In genomic region chr12:24716721-24717301, GRCm38 (mm10) we compare ENCODE assay signal across 8 mouse cellular contexts. TPM values are rescaled to one million over a fixed set of nuclear protein-coding genes. Genes with fewer than 3 reads are reported as not detected.
DNase-seq lines count a peak whose midpoint lies in the region; ATAC-seq lines count a peak whose summit lies in the region.

No protein-coding gene starts in this region.

- no peak overlapping the region for H3K27ac ChIP-seq in stomach, embryonic 14.5 days (ENCODE audit: low read length)

- no peaks in the 10 kb centered on the region for H3K9me3 ChIP-seq in stomach, embryonic 14.5 days (ENCODE audit: control insufficient read depth, low read depth, low read length)

- H3K4me1 ChIP-seq in stomach, embryonic 14.5 days (ENCODE audit: control insufficient read depth, insufficient read depth, low read length): peaks cover under 1% of the 10 kb centered on the region; the same call in 1 of the 2 replicates

- H3K4me3 ChIP-seq in stomach, embryonic 14.5 days (ENCODE audit: low read depth, low read length): no peak overlapping the region

- WGBS in stomach, embryonic 14.5 days: 50% methylated on average over 4 of the region's 4 CpGs

- H3K9ac ChIP-seq in stomach, embryonic 14.5 days (replicated peaks; ENCODE audit: low read depth, low read length): no peak overlapping the region

- no peaks in the 10 kb centered on the region for H3K27me3 ChIP-seq in stomach, embryonic 14.5 days (ENCODE audit: control insufficient read depth, insufficient read depth, low read length)

- DNase-seq in gastrocnemius, postnatal 14 days: peak; percentile 43
- DNase-seq in gastrocnemius, postnatal 4 days (ENCODE audit: low spot score in 2 of 2): no peak
- DNase-seq in ES-CJ7 (ENCODE audit: low read depth, low spot score): peak; percentile 37
- DNase-seq in cerebellum, postnatal 25 days: peak; percentile 60 to 71
- DNase-seq in heart, postnatal 14 days: peak; percentile 49 to 67
- DNase-seq in layer of hippocampus, postnatal 14 days (ENCODE audit: low spot score in 2 of 2): peak; percentile 50 to 59

- H3K36me3 ChIP-seq in stomach, embryonic 14.5 days (ENCODE audit: control insufficient read depth, insufficient read depth, low read length): peaks cover 19% of the 10 kb centered on the region

- intact Hi-C loops in gastrocnemius, postnatal 14 days (cut with DNase I; ENCODE audit: low total_unique reads): loop anchor here (2.0 to 10.0 kb wide), 2 partner anchors 128 to 232 kb away; no protein-coding TSS in a partner anchor
- intact Hi-C loops in heart, postnatal 14 days (cut with DNase I): loop anchor here (10.0 kb wide), 1 partner anchor 1578 kb away; no protein-coding TSS in a partner anchor

- H3K4me2 ChIP-seq in stomach, embryonic 14.5 days (replicated peaks; ENCODE audit: low read depth, low read length): no peak overlapping the region

- ATAC-seq in megakaryocyte progenitor cell, adult 5-6 weeks (replicated peaks; ENCODE audit: poor library complexity): peak; percentile 76
- ATAC-seq in stomach, embryonic 14.5 days (ENCODE audit: insufficient number of reproducible peaks, insufficient read depth, low FRiP score, low read depth): peak; percentile 64; the same call in 1 of the 2 replicates

RNA-seq across cellular contexts. Expression of gene Rrm2, which starts 8.8 kb away (rescaled TPM):
- 1 to 10 TPM; 8.1 to 8.6 TPM for total RNA-seq in gastrocnemius, postnatal 14 days (2021)
- total RNA-seq in gastrocnemius, postnatal 4 days (2021): 10 to 100 TPM; 35.7 to 35.8 TPM
- 10 to 100 TPM in 1 of 2 experiments, 1 to 10 TPM in 1; 9.2 to 20.7 TPM for total RNA-seq in heart, postnatal 14 days (2021)
- 1 to 10 TPM; 6.3 to 7.6 TPM for total RNA-seq in layer of hippocampus, postnatal 14 days (2021)
- 176 and 181 TPM in 2 replicates for total RNA-seq in megakaryocyte progenitor cell, adult 5-6 weeks (2015)
- 149 and 153 TPM in 2 replicates for total RNA-seq in megakaryocyte progenitor cell, adult 5-6 weeks (2017)
- polyA plus RNA-seq in stomach, embryonic 14.5 days (2014; fragmentation: Nextera tagmentation; extraction: Ambion mirVana): 131 and 132 TPM in 2 replicates

RNA-seq across cellular contexts. Expression of gene Cys1, which starts 35.2 kb away (rescaled TPM):
- 1 to 10 TPM; 6.8 to 7.5 TPM for total RNA-seq in gastrocnemius, postnatal 14 days (2021)
- total RNA-seq in gastrocnemius, postnatal 4 days (2021): 10 to 100 TPM in 1 of 2 experiments, 1 to 10 TPM in 1; 8.0 to 13.9 TPM
- 1 to 10 TPM; 5.5 to 6.0 TPM for total RNA-seq in heart, postnatal 14 days (2021)
- total RNA-seq in layer of hippocampus, postnatal 14 days (2021): 10 to 100 TPM; 13.4 to 14.2 TPM
- total RNA-seq in megakaryocyte progenitor cell, adult 5-6 weeks (2015): not detected in 2 replicates
- total RNA-seq in megakaryocyte progenitor cell, adult 5-6 weeks (2017): not detected in 2 replicates
- 2.6 and 3.4 TPM in 2 replicates for polyA plus RNA-seq in stomach, embryonic 14.5 days (2014; fragmentation: Nextera tagmentation; extraction: Ambion mirVana)

Comparison
In these comparisons a context has a peak if more than half of its experiments do, and no peak if none do; other contexts are left out.
1. DNase-seq: peak in gastrocnemius, postnatal 14 days (single experiment), ES-CJ7 (single experiment), cerebellum, postnatal 25 days (2 of 2), heart, postnatal 14 days (2 of 2) and layer of hippocampus, postnatal 14 days (2 of 2); none in gastrocnemius, postnatal 4 days (0 of 2).
2. RNA of gene Rrm2, which starts 8.8 kb away (total RNA-seq): 149 to 181 TPM in megakaryocyte progenitor cell, adult 5-6 weeks; 35.7 to 35.8 TPM in gastrocnemius, postnatal 4 days, 9.2 to 20.7 TPM in heart, postnatal 14 days, 8.1 to 8.6 TPM in gastrocnemius, postnatal 14 days and 6.3 to 7.6 TPM in layer of hippocampus, postnatal 14 days; every median in the first group is over 4 times any median in the second.
3. RNA of gene Cys1, which starts 35.2 kb away (total RNA-seq): 13.4 to 14.2 TPM in layer of hippocampus, postnatal 14 days, 8.0 to 13.9 TPM in gastrocnemius, postnatal 4 days, 6.8 to 7.5 TPM in gastrocnemius, postnatal 14 days and 5.5 to 6.0 TPM in heart, postnatal 14 days; not detected in megakaryocyte progenitor cell, adult 5-6 weeks; every median in the first group is over 4 times any median in the second.